Mouse (Mus musculus): ENCODE measurements around the gene Slpi. TPM values are rescaled to one million over a fixed set of nuclear protein-coding genes. Genes with fewer than 3 reads are reported as not detected.
"Not testable (repeated sequence)": the region's sequence is repeated elsewhere in the genome, so short reads cannot be mapped to it uniquely, and the experiment has no call there.

Gene Slpi
- polyA plus RNA-seq, 1 experiment = not detected

DNA sequence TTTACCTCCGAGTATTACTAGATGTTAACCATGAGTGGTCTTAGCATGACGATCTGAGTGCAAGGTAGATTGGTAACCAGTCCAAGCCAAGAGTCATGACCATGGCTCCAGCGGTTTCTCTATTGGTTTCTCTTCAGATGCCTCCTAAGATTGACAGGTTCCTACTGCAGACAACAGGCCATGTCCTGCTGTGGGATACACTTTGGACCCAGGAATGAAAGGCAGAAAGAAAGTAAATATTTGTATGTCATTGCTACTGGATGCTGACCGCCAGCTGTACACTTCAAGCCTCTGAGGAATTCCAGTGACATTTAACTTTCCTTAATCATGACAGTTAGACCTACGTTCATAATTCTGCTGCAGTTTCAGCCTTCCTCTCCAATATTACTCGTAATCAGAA lies 67.9 kb downstream of the Slpi start:
- Histone ChIP-seq H3K4me3 (ENCODE audit: insufficient read depth, low read depth, low read length) (no peak overlapping the region), H3K27ac (replicated peaks; ENCODE audit: low read depth, low read length) (no peak overlapping the region), H3K4me1 (ENCODE audit: control insufficient read depth, insufficient read depth, insufficient read length, low read length) (no peaks in the 10 kb centered on the region)

DNA sequence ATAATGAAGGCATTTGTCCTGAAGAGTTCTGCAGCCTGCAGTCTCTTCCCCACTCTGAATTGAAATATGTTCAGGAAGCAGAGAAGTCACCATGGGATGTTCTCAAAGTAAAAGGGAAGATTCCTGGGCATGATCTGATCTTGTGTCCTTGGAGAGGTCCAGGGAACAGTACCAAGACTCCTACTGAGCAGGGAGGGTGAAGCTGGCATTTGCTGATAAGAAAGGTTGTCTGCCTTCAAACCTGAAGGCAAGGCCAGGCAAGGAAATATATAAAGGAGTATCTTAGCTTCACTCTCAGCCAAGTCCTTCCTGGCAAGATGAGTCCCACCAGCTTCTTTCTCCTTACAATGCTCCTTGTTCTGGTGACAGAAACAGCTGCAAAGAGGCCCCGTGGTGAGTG lies 72.4 kb downstream of the Slpi start, which contains the start of gene Svs6:
Svs6 (plus strand) TSS at position 301 of the 400 bp plus-strand sequence.
- not testable (repeated sequence) for H3K4me1 ChIP-seq (ENCODE audit: control insufficient read depth, insufficient read depth, insufficient read length, low read length); H3K27ac ChIP-seq (replicated peaks; ENCODE audit: low read depth, low read length); H3K4me3 ChIP-seq (ENCODE audit: insufficient read depth, low read depth, low read length)

DNA sequence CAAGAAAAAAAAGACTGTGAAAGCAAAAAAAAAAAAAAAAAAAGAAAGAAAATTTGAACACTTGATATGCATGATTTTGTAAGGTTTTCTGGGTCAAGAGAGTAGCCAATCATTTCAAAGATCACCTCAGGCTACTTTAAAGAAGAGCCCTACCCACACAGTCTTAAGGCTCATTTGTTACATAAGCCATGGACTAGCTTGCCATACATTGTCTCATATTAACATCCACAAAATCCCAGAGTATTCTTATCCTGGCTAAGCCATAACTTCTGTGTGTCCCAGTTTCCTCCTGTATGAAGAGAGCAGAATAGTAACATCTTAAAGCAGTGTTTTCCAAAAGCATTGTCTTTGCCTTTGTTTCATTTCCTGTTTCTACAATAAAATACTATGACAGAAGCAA lies 73.4 kb downstream of the Slpi start:
- H3K4me1 ChIP-seq (ENCODE audit: control insufficient read depth, insufficient read depth, insufficient read length, low read length); H3K4me3 ChIP-seq (ENCODE audit: insufficient read depth, low read depth, low read length); H3K27ac ChIP-seq (replicated peaks; ENCODE audit: low read depth, low read length): not testable (repeated sequence)

DNA sequence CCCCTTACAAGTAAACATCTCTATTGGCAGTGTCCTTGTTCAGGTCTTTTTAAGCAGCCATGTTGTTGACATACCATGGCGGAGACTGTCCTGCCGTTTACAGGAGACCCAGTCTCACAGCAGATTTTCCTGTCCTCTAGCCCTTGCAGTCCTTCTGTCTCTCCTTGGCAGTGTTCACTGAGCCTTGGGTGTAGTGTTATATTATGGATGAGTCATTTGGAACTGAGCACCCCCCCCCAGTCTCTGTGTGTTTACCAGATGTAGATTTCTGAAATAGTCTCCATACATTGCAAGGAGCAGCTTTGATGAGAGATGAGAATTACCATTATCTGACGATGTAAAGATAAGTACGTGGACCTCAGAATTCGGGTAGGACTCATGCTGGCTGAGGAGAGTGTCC lies 76.3 kb downstream of the Slpi start:
- no peaks in the 10 kb centered on the region for H3K4me1 ChIP-seq (ENCODE audit: control insufficient read depth, insufficient read depth, insufficient read length, low read length)
- H3K27ac ChIP-seq (replicated peaks; ENCODE audit: low read depth, low read length) = no peak overlapping the region
- H3K4me3 ChIP-seq (ENCODE audit: insufficient read depth, low read depth, low read length) = no peak overlapping the region

Other genes with a start within 250 kb of the Slpi start
- gene Kcns1, start 218.0 kb downstream of the Slpi start, polyA plus RNA-seq (2012; ENCODE audit: insufficient read depth, insufficient read length, missing spikeins) = not detected in 2 replicates
- gene Wfdc5, start 206.4 kb downstream of the Slpi start, polyA plus RNA-seq (2012; ENCODE audit: insufficient read depth, insufficient read length, missing spikeins) = not detected in 2 replicates
- gene Wfdc12, start 198.5 kb downstream of the Slpi start, polyA plus RNA-seq (2012; ENCODE audit: insufficient read depth, insufficient read length, missing spikeins) = not detected in 2 replicates
- not detected in 2 replicates for gene Wfdc15a, start 189.0 kb downstream of the Slpi start, polyA plus RNA-seq (2012; ENCODE audit: insufficient read depth, insufficient read length, missing spikeins)
- gene Wfdc15b, start 167.4 kb downstream of the Slpi start, polyA plus RNA-seq (2012; ENCODE audit: insufficient read depth, insufficient read length, missing spikeins) = not detected in 2 replicates
- gene Svs2, start 150.6 kb downstream of the Slpi start, polyA plus RNA-seq (2012; ENCODE audit: insufficient read depth, insufficient read length, missing spikeins) = not detected in 2 replicates
- not detected in 2 replicates for gene Svs3b, start 132.5 kb downstream of the Slpi start, polyA plus RNA-seq (2012; ENCODE audit: insufficient read depth, insufficient read length, missing spikeins)
- not detected in 2 replicates for gene Svs4, start 110.6 kb downstream of the Slpi start, polyA plus RNA-seq (2012; ENCODE audit: insufficient read depth, insufficient read length, missing spikeins)
- gene Svs3a, start 99.8 kb downstream of the Slpi start, polyA plus RNA-seq (2012; ENCODE audit: insufficient read depth, insufficient read length, missing spikeins) = not detected in 2 replicates
- gene Svs6, start 72.3 kb downstream of the Slpi start, polyA plus RNA-seq (2012; ENCODE audit: insufficient read depth, insufficient read length, missing spikeins) = not detected in 2 replicates
- not detected in 2 replicates for gene Svs5, start 56.4 kb downstream of the Slpi start, polyA plus RNA-seq (2012; ENCODE audit: insufficient read depth, insufficient read length, missing spikeins)
- gene Rbpjl, start 14.0 kb upstream of the Slpi start, polyA plus RNA-seq (2012; ENCODE audit: insufficient read depth, insufficient read length, missing spikeins) = not detected in 2 replicates
- 0.52 TPM in 1 of 2 replicates, not detected in the other for gene Matn4, start 16.1 kb upstream of the Slpi start, polyA plus RNA-seq (2012; ENCODE audit: insufficient read depth, insufficient read length, missing spikeins)
- gene Sdc4, start 54.8 kb upstream of the Slpi start, polyA plus RNA-seq (2012; ENCODE audit: insufficient read depth, insufficient read length, missing spikeins) = 34.7 and 37.6 TPM in 2 replicates
- gene Sys1, start 67.9 kb upstream of the Slpi start, polyA plus RNA-seq (2012; ENCODE audit: insufficient read depth, insufficient read length, missing spikeins) = 24.4 and 27.2 TPM in 2 replicates
- gene Gm20458, start 71.9 kb upstream of the Slpi start, polyA plus RNA-seq (2012; ENCODE audit: insufficient read depth, insufficient read length, missing spikeins) = 2.4 TPM in 1 of 2 replicates, not detected in the other
- not detected in 2 replicates for gene Trp53tg5, start 84.6 kb upstream of the Slpi start, polyA plus RNA-seq (2012; ENCODE audit: insufficient read depth, insufficient read length, missing spikeins)
- gene Dbndd2, start 97.0 kb upstream of the Slpi start, polyA plus RNA-seq (2012; ENCODE audit: insufficient read depth, insufficient read length, missing spikeins) = 23.0 and 26.8 TPM in 2 replicates
- gene Pigt, start 108.4 kb upstream of the Slpi start, polyA plus RNA-seq (2012; ENCODE audit: insufficient read depth, insufficient read length, missing spikeins) = 15.7 and 21.6 TPM in 2 replicates
- gene Wfdc2, start 173.3 kb upstream of the Slpi start, polyA plus RNA-seq (2012; ENCODE audit: insufficient read depth, insufficient read length, missing spikeins) = not detected in 2 replicates
- not detected in 2 replicates for gene Spint3, start 184.4 kb upstream of the Slpi start, polyA plus RNA-seq (2012; ENCODE audit: insufficient read depth, insufficient read length, missing spikeins)
- gene Wfdc6a, start 196.4 kb upstream of the Slpi start, polyA plus RNA-seq (2012; ENCODE audit: insufficient read depth, insufficient read length, missing spikeins) = not detected in 2 replicates
- not detected in 2 replicates for gene Eppin, start 204.5 kb upstream of the Slpi start, polyA plus RNA-seq (2012; ENCODE audit: insufficient read depth, insufficient read length, missing spikeins)
- not detected in 2 replicates for gene Wfdc6b, start 224.4 kb upstream of the Slpi start, polyA plus RNA-seq (2012; ENCODE audit: insufficient read depth, insufficient read length, missing spikeins)
- gene Wfdc8, start 224.5 kb upstream of the Slpi start, polyA plus RNA-seq (2012; ENCODE audit: insufficient read depth, insufficient read length, missing spikeins) = not detected in 2 replicates
- gene Wfdc16, start 249.7 kb upstream of the Slpi start, polyA plus RNA-seq (2012; ENCODE audit: insufficient read depth, insufficient read length, missing spikeins) = not detected in 2 replicates